Mouse (Mus musculus) liver, embryonic 15.5 days (tissue): ENCODE data around the gene Gfy. TPM values are rescaled to one million over a fixed set of nuclear protein-coding genes. Genes with fewer than 3 reads are reported as not detected.

Source experiments
- ATAC-seq: fragments of 200-750 bp; cut with Nextera tagmentation; 2 replicates; pipeline ENCODE4 v1.8.0; 2017; ENCODE audit warnings: moderate number of reproducible peaks, mild to moderate bottlenecking, moderate library complexity; ENCODE audit not compliant: insufficient read depth
- H3K27ac ChIP-seq: fragments of 300-500 bp; sonication (generic); replicated peaks from 2 replicates; pipeline ENCODE4 v1.5.1; 2015; ENCODE audit warnings: mild to moderate bottlenecking, inconsistent platforms
- H3K27me3 ChIP-seq: fragments of 300-500 bp; sonication (generic); 2 replicates; pipeline ENCODE4 v1.6.1; 2015; ENCODE audit warnings: mild to moderate bottlenecking, inconsistent platforms
- H3K36me3 ChIP-seq: fragments of 300-500 bp; sonication (generic); replicated peaks from 2 replicates; pipeline ENCODE4 v1.6.1; 2015; ENCODE audit warnings: moderate library complexity, mild to moderate bottlenecking, inconsistent platforms
- H3K4me1 ChIP-seq: fragments of 300-500 bp; sonication (generic); replicated peaks from 2 replicates; pipeline ENCODE4 v1.6.1; 2015; ENCODE audit warnings: inconsistent platforms
- H3K4me2 ChIP-seq: fragments of 300-500 bp; sonication (generic); 2 replicates; pipeline ENCODE4 v1.6.1; 2015; ENCODE audit warnings: moderate library complexity, mild to moderate bottlenecking, inconsistent platforms
- H3K4me3 ChIP-seq: fragments of 300-500 bp; sonication (generic); replicated peaks from 2 replicates; pipeline ENCODE4 v1.5.1; 2015; ENCODE audit warnings: mild to moderate bottlenecking, inconsistent platforms
- H3K9ac ChIP-seq: fragments of 300-500 bp; sonication (generic); 2 replicates; pipeline ENCODE4 v1.6.1; 2015; ENCODE audit warnings: moderate library complexity, mild to moderate bottlenecking, inconsistent platforms
- H3K9me3 ChIP-seq: fragments of 300-500 bp; sonication (generic); replicated peaks from 2 replicates; pipeline ENCODE4 v1.6.1; 2016; ENCODE audit warnings: inconsistent platforms
- WGBS: fragments of 180-500 bp; shearing (Covaris S2); methylation state at CpG from one replicate; pipeline ENCODE4 v1.1.7; 2015; ENCODE audit warnings: mixed read lengths; ENCODE audit not compliant: insufficient replicate concordance; 5-methylcytosine and 5-hydroxymethylcytosine counted together
- polyA plus RNA-seq: library from polyadenylated mRNA; unstranded; fragments of >200 nt; fragmentation: Nextera tagmentation; extraction: Ambion mirVana; gene quantifications from 2 replicates; pipeline ENCODE4 v1.2.1, GENCODE M21; 2015

Gfy gene
- polyA plus RNA-seq, 1 experiment from 2014 or later: not detected

DNA sequence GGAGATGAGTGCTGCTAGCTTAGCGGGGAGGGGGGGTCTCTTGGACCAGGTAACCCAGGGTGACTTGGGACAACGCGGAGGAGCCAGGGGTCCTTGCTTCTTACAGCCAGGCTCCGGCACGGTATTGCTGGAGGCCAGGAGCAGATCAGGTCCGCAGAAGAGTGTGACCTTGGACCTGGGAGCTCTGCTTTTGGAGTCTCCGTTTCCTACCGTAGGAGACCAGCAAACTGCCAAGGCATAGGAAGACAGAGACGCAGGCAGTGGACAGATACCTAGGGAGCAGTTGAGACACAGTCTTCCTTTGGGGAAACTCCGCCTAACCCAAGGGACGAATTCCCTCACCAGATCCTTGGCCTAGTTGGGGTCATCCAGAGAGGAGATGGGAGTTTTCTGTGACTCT is 13.7 kb downstream of the Gfy start:
- H3K4me1 ChIP-seq: peaks cover 21% of the 10 kb centered on the region
- H3K9me3 ChIP-seq: peaks cover 13% of the 10 kb centered on the region
- no peak overlapping the region for H3K4me3 ChIP-seq
- H3K27me3 ChIP-seq: peaks cover 85% of the 10 kb centered on the region
- H3K36me3 ChIP-seq: no peaks in the 10 kb centered on the region
- no peak for ATAC-seq
- H3K27ac ChIP-seq: no peak overlapping the region
- no peak overlapping the region for H3K4me2 ChIP-seq
- H3K9ac ChIP-seq: no peak overlapping the region
- 49% methylated on average over 11 of the region's 11 CpGs for WGBS

DNA sequence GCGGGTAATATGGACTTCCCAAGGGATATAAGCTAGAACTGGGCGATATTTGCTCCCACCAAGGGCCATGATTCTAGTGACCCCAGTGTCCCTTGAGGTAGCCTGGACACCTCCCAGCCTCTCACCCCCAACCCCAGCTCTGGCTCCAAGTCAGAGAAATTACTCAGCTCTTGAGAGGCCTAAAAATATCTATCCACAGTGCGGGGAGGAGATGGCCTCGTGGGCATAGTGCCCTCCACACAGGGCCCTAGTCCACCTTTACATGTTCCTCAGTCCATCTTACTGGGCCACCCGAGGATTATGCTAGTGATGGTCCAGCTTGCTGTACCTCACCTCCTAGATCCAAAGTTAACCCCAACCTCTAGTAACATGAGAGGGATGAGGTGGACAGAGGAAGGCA is 14.5 kb downstream of the Gfy start:
- H3K27me3 ChIP-seq: peaks cover 77% of the 10 kb centered on the region
- no peaks in the 10 kb centered on the region; the same call in 1 of the 2 replicates for H3K36me3 ChIP-seq
- ATAC-seq: no peak
- H3K9me3 ChIP-seq: peaks cover 7% of the 10 kb centered on the region
- no peak overlapping the region for H3K4me2 ChIP-seq
- no peak overlapping the region for H3K27ac ChIP-seq
- 49% methylated on average over 5 of the region's 5 CpGs for WGBS
- peaks cover 21% of the 10 kb centered on the region for H3K4me1 ChIP-seq
- H3K9ac ChIP-seq: no peak overlapping the region
- no peak overlapping the region for H3K4me3 ChIP-seq

DNA sequence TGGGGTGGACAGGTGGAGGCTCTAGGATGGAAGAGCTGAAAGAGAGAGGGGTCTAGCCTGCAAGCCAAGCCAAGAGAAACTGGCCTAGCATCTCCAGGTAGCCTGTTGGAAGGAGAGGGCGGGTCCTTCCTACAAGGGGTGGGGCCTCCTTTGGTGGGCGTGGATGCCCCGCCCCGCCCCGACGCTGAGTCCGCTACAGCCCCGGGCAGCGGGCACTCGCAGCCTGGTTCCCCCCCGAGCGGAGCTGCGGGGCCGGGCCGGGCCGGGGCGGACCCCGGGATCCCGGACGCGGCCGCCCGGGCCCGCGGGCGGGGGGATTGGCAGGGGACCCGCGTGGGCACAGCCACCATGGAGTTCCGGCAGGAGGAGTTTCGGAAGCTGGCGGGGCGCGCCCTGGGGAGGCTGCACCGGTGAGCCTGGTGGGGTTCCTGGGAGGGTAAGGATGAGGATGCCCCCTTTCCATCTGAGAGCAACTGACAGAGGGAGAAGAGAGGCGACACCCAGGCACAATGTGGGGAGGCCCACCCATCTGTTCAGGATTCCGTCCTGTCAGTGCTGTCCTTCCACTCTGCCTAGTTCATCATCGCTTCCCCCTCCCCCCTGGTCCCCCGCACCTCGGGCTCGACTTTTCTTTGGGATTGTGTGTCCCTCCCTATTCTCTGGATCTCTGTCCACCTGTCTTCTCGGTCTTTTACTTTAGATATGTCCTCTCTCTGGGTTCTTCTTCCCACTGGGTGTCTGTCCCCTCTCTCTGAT is 15.5 kb downstream of the Gfy start, which contains the start of gene Slc17a7:
Gene Slc17a7, plus strand, starts transcription at position 215 of the 756 bp plus-strand sequence.
- H3K27me3 ChIP-seq: peaks cover 68% of the 10 kb centered on the region
- WGBS: 4% methylated on average over 40 of the region's 41 CpGs
- peak within 1 kb of the TSS; percentile 75 for H3K4me2 ChIP-seq
- ATAC-seq: peak; percentile 27; the same call in 1 of the 2 replicates
- H3K9ac ChIP-seq: no peak within 1 kb of the TSS
- H3K9me3 ChIP-seq: no peaks in the 10 kb centered on the region
- H3K27ac ChIP-seq: no peak within 1 kb of the TSS
- H3K36me3 ChIP-seq: no peaks in the 10 kb centered on the region; the same call in 1 of the 2 replicates
- H3K4me3 ChIP-seq: peak within 1 kb of the TSS; percentile 51
- peaks cover 21% of the 10 kb centered on the region for H3K4me1 ChIP-seq

DNA sequence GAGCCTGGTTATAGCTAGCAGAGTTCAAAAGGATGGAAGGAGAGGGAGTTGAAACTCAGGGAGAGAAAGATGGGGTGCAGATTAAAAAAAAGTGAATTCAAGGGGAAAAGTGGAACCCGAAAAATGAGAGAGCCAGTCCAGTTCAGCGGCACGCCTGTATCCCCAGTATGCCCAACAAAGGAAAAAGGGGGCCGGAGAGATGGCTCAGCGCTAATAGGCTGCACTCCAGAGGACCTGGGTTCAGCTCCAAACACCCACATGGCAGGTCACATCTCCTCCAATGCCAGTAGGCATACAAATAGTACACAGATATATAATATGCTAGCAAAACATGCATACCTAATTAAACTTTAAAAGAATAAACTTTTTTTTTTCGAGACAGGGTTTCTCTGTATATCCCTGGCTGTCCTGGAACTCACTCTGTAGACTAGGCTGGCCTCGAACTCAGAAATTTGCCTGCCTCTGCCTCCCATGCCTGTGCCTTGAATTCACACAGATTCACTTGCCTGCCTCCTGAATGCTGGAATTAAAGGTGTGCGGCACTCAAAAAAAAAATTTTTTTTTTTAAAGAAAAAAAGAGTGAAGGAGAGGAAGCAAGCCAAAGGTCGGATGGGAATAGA is 16.3 kb downstream of the Gfy start:
- Histone ChIP-seq H3K27ac (no peak overlapping the region), H3K9me3 (no peaks in the 10 kb centered on the region), H3K27me3 (peaks cover 60% of the 10 kb centered on the region), H3K4me1 (peaks cover 21% of the 10 kb centered on the region), H3K9ac (no peak overlapping the region), H3K4me3 (no peak overlapping the region), H3K36me3 (peaks cover 5% of the 10 kb centered on the region; the same call in 1 of the 2 replicates), H3K4me2 (no peak overlapping the region)
- 63% methylated on average over 9 of the region's 9 CpGs for WGBS
- ATAC-seq: no peak

DNA sequence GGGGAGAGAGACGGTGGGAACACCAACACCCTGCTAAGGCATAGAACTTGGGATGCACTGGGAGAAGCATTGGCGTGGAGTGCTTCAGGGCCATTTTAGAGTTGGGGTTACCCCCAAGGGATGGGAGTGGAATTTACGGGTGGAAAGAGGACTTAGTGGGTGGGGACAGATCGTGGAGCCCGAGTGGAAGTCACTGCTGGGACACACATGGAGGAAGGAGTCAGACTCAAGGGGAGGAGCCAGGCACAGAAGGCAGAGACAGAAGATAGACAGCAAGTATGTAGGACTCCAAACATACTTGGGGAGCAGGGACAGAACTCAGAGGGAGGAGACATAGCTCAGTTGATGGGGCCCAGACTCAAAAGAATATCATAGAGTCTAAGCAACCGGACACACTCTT is 16.8 kb downstream of the Gfy start:
- 25% methylated on average over 6 of the region's 6 CpGs for WGBS
- Histone ChIP-seq H3K4me3 (peak overlapping the region; percentile 50), H3K9ac (no peak overlapping the region), H3K27ac (no peak overlapping the region), H3K4me1 (peaks cover 21% of the 10 kb centered on the region), H3K36me3 (peaks cover 7% of the 10 kb centered on the region), H3K27me3 (peaks cover 54% of the 10 kb centered on the region), H3K9me3 (no peaks in the 10 kb centered on the region), H3K4me2 (peak overlapping the region; percentile 82)
- ATAC-seq: no peak

DNA sequence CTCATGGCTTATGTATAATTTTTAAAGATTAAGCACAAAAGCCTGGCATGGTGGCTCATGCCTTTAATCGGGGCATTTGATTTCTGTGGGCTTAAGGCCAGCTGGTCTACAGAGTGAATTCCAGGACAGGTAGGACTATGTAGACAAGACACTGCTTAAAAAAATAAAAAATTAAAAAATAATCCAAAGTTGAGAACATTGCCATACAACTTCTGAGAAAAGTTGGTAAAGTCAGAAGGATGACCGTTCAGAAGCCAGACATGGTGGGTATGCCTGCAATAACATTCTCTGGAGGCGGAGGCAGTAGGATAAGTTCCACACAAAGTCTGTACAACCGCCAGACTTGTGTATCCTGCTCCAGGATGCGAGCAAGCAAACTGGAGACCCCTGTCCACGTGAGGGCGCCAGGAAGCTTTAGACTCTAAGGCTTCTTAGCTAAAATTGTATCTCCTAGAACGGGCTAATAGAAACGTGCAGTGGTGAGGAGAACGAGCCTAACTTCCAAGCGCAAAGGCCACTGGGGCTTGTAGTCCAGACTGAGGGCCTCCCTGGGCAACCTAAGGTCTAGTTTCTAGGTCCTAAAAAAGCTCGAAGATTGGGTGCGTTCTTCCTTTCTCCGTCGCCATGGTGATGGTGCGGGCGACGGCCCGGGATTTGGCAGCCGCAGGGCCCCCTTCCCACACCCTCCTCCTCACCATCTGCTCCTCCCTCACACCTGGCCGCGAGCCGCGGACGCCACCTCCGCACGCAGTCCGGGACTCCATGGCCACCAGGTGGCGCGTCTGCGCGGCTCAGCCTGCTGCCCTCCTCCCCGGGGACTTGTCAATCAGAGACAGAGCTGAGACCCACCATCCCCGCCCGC is 17.5 kb downstream of the Gfy start:
- H3K36me3 ChIP-seq: peaks cover 10% of the 10 kb centered on the region
- no peak overlapping the region for H3K9ac ChIP-seq
- H3K27ac ChIP-seq: no peak overlapping the region
- peaks cover 21% of the 10 kb centered on the region for H3K4me1 ChIP-seq
- WGBS: 4% methylated on average over 35 of the region's 35 CpGs
- peak overlapping the region; percentile 50 for H3K4me3 ChIP-seq
- no peaks in the 10 kb centered on the region for H3K9me3 ChIP-seq
- peak; percentile 73 for ATAC-seq
- H3K27me3 ChIP-seq: peaks cover 47% of the 10 kb centered on the region
- peak overlapping the region; percentile 82 for H3K4me2 ChIP-seq

DNA sequence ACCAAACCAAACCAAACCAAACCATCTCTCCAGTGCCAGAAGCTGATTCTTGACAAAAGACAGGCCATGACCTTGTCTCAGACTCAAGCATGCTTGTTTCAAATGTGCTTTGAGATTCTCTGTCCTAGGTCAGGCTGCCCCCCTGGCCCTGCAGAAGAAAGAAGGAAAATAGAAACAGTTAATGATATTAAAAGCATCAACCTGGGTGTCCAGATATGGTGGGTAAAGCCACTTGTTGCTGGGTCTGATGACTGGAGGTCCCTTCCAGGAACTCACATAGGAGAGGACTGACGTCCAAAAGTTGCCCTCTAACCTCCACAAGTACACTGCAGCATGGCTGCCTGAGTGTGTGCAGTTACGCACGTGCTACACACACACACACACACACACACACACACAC is 18.5 kb downstream of the Gfy start:
- Histone ChIP-seq H3K27me3 (peaks cover 37% of the 10 kb centered on the region), H3K27ac (no peak overlapping the region), H3K4me1 (peaks cover 21% of the 10 kb centered on the region), H3K9me3 (no peaks in the 10 kb centered on the region), H3K4me2 (no peak overlapping the region), H3K36me3 (peaks cover 10% of the 10 kb centered on the region), H3K4me3 (no peak overlapping the region), H3K9ac (no peak overlapping the region)
- no peak for ATAC-seq
- WGBS: 77% methylated on average over 3 of the region's 3 CpGs

DNA sequence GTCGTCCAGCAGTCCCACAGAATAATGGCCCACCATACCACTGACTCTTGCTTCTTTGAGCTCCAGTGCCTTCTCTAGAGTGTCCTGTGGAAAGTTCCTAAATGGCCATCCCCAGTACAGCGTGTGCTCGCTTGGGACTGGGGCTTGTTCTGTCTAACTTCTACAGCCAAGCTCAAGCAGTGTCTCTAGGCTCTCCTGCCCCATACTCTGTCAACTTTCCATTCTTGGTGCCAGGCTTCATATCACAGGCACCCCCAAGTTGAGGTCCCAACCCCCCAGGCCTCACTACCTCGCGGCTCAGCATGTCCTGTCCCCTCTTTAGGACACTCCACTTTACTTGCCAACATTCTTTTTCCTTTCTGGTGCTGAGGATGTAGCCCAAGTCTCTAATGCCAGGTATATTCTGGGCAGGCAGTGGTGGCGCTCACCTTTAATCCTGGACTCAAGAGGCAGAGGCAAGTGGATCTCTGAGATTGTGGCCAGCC is 19.0 kb downstream of the Gfy start:
- Histone ChIP-seq H3K27ac (no peak overlapping the region), H3K36me3 (peaks cover 10% of the 10 kb centered on the region), H3K27me3 (peaks cover 32% of the 10 kb centered on the region), H3K4me1 (peaks cover 25% of the 10 kb centered on the region), H3K9ac (no peak overlapping the region), H3K4me3 (no peak overlapping the region), H3K4me2 (no peak overlapping the region), H3K9me3 (no peaks in the 10 kb centered on the region)
- no peak for ATAC-seq
- 78% methylated on average over 6 of the region's 6 CpGs for WGBS

DNA sequence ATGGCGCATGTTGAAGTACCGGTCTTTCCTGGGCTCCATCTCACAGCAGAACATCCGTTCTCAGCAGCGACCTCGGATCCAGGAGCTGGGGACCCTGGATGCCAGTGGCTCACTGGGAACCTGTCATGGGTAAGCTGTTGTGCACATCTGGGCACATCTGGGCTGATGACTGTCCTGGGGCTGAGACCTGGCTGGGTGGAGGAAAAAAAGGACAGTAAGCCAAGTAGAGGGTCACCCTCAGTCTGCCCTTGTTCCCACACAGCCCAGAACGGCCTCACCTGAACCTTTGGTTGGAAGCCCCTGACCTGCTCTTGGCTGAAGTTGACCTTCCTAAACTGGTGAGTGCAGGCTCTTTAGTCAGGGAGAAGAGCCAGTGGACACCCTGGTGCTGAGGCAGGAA is 20.4 kb downstream of the Gfy start:
- Histone ChIP-seq H3K4me1 (peaks cover 31% of the 10 kb centered on the region), H3K9ac (no peak overlapping the region), H3K36me3 (peaks cover 10% of the 10 kb centered on the region), H3K4me2 (no peak overlapping the region), H3K9me3 (no peaks in the 10 kb centered on the region), H3K27me3 (peaks cover 18% of the 10 kb centered on the region), H3K27ac (no peak overlapping the region), H3K4me3 (no peak overlapping the region)
- no peak for ATAC-seq
- 78% methylated on average over 6 of the region's 6 CpGs for WGBS

DNA sequence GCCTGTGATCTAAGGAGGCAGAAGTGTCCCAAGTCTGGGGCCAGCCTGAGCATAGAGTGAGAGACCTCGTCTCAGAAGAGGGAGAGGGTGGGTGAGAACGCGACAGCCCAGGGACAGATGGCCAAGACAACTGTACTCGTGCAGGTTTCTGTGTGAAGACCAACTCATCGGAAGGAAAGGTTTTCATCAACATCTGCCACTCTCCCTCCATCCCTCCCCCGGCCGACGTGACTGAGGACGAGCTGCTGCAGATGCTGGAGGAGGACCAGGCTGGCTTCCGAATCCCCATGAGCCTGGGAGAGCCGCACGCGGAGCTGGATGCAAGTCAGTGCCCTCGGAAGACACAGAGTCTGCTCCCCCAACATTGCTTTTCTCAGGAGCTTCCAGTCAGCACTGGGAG is 21.9 kb downstream of the Gfy start:
- ATAC-seq: no peak
- Histone ChIP-seq H3K4me2 (no peak overlapping the region), H3K27ac (no peak overlapping the region), H3K9ac (no peak overlapping the region), H3K27me3 (peaks cover 3% of the 10 kb centered on the region), H3K36me3 (peaks cover 10% of the 10 kb centered on the region), H3K9me3 (no peaks in the 10 kb centered on the region), H3K4me3 (no peak overlapping the region), H3K4me1 (peaks cover 33% of the 10 kb centered on the region)
- 84% methylated on average over 14 of the region's 14 CpGs for WGBS

DNA sequence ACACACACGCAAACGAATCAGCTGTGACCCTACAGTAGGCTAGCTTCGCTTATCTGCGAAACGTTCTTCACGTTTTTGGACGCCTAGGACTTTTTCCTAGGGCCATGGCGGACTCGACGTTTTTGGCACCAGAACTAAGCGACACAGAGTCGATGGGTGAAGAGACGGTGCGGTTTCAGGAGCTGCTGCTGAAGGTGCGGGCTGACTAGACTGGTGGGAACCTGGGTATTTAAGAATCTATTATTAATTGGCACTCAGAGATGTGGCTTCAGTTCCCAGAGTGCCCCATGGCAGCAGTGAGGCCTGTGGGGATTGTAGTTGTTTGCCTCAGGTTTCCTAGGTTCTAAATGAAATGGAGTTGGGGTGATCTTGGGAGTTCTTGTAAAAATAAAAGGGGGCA is 23.2 kb downstream of the Gfy start:
- Histone ChIP-seq H3K9me3 (no peaks in the 10 kb centered on the region), H3K36me3 (peaks cover 10% of the 10 kb centered on the region), H3K4me3 (no peak overlapping the region), H3K4me1 (peaks cover 27% of the 10 kb centered on the region), H3K4me2 (no peak overlapping the region), H3K9ac (no peak overlapping the region), H3K27ac (no peak overlapping the region), H3K27me3 (no peaks in the 10 kb centered on the region)
- no peak for ATAC-seq
- WGBS: 81% methylated on average over 15 of the region's 15 CpGs
